Mouse (Mus musculus): Measurements from ENCODE around the gene Trim43a.
"Not testable (repeated sequence)": the region's sequence is repeated elsewhere in the genome, so short reads cannot be mapped to it uniquely, and the experiment has no call there.

Trim43a gene

GRCm38 (mm10) chr9:88580591-88580990 is at the start of gene Trim43a:
Gene Trim43a (plus strand): TSS chr9:88580891.
- H3K36me3 ChIP-seq (ENCODE audit: control insufficient read depth, insufficient read depth, low read length, poor library complexity, severe bottlenecking); DNase-seq (ENCODE audit: low read depth, low spot score); H3K27me3 ChIP-seq (ENCODE audit: control insufficient read depth, insufficient read depth, low read length, poor library complexity, severe bottlenecking): not testable (repeated sequence)

GRCm38 (mm10) chr9:88534093-88534492 is 46.6 kb upstream of the Trim43a start:
- no peak for DNase-seq (ENCODE audit: low read depth, low spot score)
- no peaks in the 10 kb centered on the region for H3K27me3 ChIP-seq (ENCODE audit: control insufficient read depth, insufficient read depth, low read length, poor library complexity, severe bottlenecking)
- H3K36me3 ChIP-seq (ENCODE audit: control insufficient read depth, insufficient read depth, low read length, poor library complexity, severe bottlenecking) = no peaks in the 10 kb centered on the region

- no peaks in the 10 kb centered on the region for H3K36me3 ChIP-seq (ENCODE audit: control insufficient read depth, insufficient read depth, low read length, poor library complexity, severe bottlenecking)
- no peaks in the 10 kb centered on the region for H3K27me3 ChIP-seq (ENCODE audit: control insufficient read depth, insufficient read depth, low read length, poor library complexity, severe bottlenecking)
- no peak for DNase-seq (ENCODE audit: low read depth, low spot score)
Observed at GRCm38 (mm10) chr9:88539546-88540224, 41.0 kb upstream of the Trim43a start.

GRCm38 (mm10) chr9:88542816-88543215 is 37.9 kb upstream of the Trim43a start:
- H3K27me3 ChIP-seq (ENCODE audit: control insufficient read depth, insufficient read depth, low read length, poor library complexity, severe bottlenecking) = no peaks in the 10 kb centered on the region
- no peaks in the 10 kb centered on the region for H3K36me3 ChIP-seq (ENCODE audit: control insufficient read depth, insufficient read depth, low read length, poor library complexity, severe bottlenecking)
- DNase-seq (ENCODE audit: low read depth, low spot score) = peak; percentile 21

- no peak for DNase-seq (ENCODE audit: low read depth, low spot score)
- no peaks in the 10 kb centered on the region for H3K36me3 ChIP-seq (ENCODE audit: control insufficient read depth, insufficient read depth, low read length, poor library complexity, severe bottlenecking)
- no peaks in the 10 kb centered on the region for H3K27me3 ChIP-seq (ENCODE audit: control insufficient read depth, insufficient read depth, low read length, poor library complexity, severe bottlenecking)
Observed at GRCm38 (mm10) chr9:88545534-88545933, 35.2 kb upstream of the Trim43a start.

GRCm38 (mm10) chr9:88546166-88546565 is 34.5 kb upstream of the Trim43a start:
- peak; percentile 85 for DNase-seq (ENCODE audit: low read depth, low spot score)
- H3K27me3 ChIP-seq (ENCODE audit: control insufficient read depth, insufficient read depth, low read length, poor library complexity, severe bottlenecking) = no peaks in the 10 kb centered on the region
- H3K36me3 ChIP-seq (ENCODE audit: control insufficient read depth, insufficient read depth, low read length, poor library complexity, severe bottlenecking) = no peaks in the 10 kb centered on the region

- H3K27me3 ChIP-seq (ENCODE audit: control insufficient read depth, insufficient read depth, low read length, poor library complexity, severe bottlenecking) = no peaks in the 10 kb centered on the region
- DNase-seq (ENCODE audit: low read depth, low spot score) = no peak
- H3K36me3 ChIP-seq (ENCODE audit: control insufficient read depth, insufficient read depth, low read length, poor library complexity, severe bottlenecking) = no peaks in the 10 kb centered on the region
Observed at GRCm38 (mm10) chr9:88546657-88547056, 34.0 kb upstream of the Trim43a start.

- no peaks in the 10 kb centered on the region for H3K36me3 ChIP-seq (ENCODE audit: control insufficient read depth, insufficient read depth, low read length, poor library complexity, severe bottlenecking)
- no peaks in the 10 kb centered on the region for H3K27me3 ChIP-seq (ENCODE audit: control insufficient read depth, insufficient read depth, low read length, poor library complexity, severe bottlenecking)
- DNase-seq (ENCODE audit: low read depth, low spot score) = peak; percentile 74
Observed at GRCm38 (mm10) chr9:88547270-88547669, 33.4 kb upstream of the Trim43a start.

GRCm38 (mm10) chr9:88547851-88548613 is 32.7 kb upstream of the Trim43a start, which contains the start of gene Zfp949:
Gene Zfp949 (plus strand): TSS chr9:88548020.
- DNase-seq (ENCODE audit: low read depth, low spot score) = peak; percentile 88
- H3K36me3 ChIP-seq (ENCODE audit: control insufficient read depth, insufficient read depth, low read length, poor library complexity, severe bottlenecking) = no peaks in the 10 kb centered on the region
- no peaks in the 10 kb centered on the region for H3K27me3 ChIP-seq (ENCODE audit: control insufficient read depth, insufficient read depth, low read length, poor library complexity, severe bottlenecking)

- H3K36me3 ChIP-seq (ENCODE audit: control insufficient read depth, insufficient read depth, low read length, poor library complexity, severe bottlenecking) = no peaks in the 10 kb centered on the region
- no peaks in the 10 kb centered on the region for H3K27me3 ChIP-seq (ENCODE audit: control insufficient read depth, insufficient read depth, low read length, poor library complexity, severe bottlenecking)
- DNase-seq (ENCODE audit: low read depth, low spot score) = no peak
Observed at GRCm38 (mm10) chr9:88548614-88548945, 32.1 kb upstream of the Trim43a start.

- DNase-seq (ENCODE audit: low read depth, low spot score) = no peak
- Histone ChIP-seq H3K36me3 (ENCODE audit: control insufficient read depth, insufficient read depth, low read length, poor library complexity, severe bottlenecking) (no peaks in the 10 kb centered on the region; the same call in 1 of the 2 replicates), H3K27me3 (ENCODE audit: control insufficient read depth, insufficient read depth, low read length, poor library complexity, severe bottlenecking) (no peaks in the 10 kb centered on the region)
Observed at GRCm38 (mm10) chr9:88553071-88553470, 27.6 kb upstream of the Trim43a start.

- Histone ChIP-seq H3K36me3 (ENCODE audit: control insufficient read depth, insufficient read depth, low read length, poor library complexity, severe bottlenecking) (no peaks in the 10 kb centered on the region; the same call in 1 of the 2 replicates), H3K27me3 (ENCODE audit: control insufficient read depth, insufficient read depth, low read length, poor library complexity, severe bottlenecking) (no peaks in the 10 kb centered on the region)
- no peak for DNase-seq (ENCODE audit: low read depth, low spot score)
Observed at GRCm38 (mm10) chr9:88558146-88558545, 22.5 kb upstream of the Trim43a start.

GRCm38 (mm10) chr9:88561476-88561875 is 19.2 kb upstream of the Trim43a start:
- H3K36me3 ChIP-seq (ENCODE audit: control insufficient read depth, insufficient read depth, low read length, poor library complexity, severe bottlenecking); DNase-seq (ENCODE audit: low read depth, low spot score); H3K27me3 ChIP-seq (ENCODE audit: control insufficient read depth, insufficient read depth, low read length, poor library complexity, severe bottlenecking): not testable (repeated sequence)

GRCm38 (mm10) chr9:88570471-88570870 is 10.2 kb upstream of the Trim43a start:
- H3K36me3 ChIP-seq (ENCODE audit: control insufficient read depth, insufficient read depth, low read length, poor library complexity, severe bottlenecking) = peaks cover 12% of the 10 kb centered on the region
- not testable (repeated sequence) for DNase-seq (ENCODE audit: low read depth, low spot score); H3K27me3 ChIP-seq (ENCODE audit: control insufficient read depth, insufficient read depth, low read length, poor library complexity, severe bottlenecking)

- DNase-seq (ENCODE audit: low read depth, low spot score); H3K27me3 ChIP-seq (ENCODE audit: control insufficient read depth, insufficient read depth, low read length, poor library complexity, severe bottlenecking); H3K36me3 ChIP-seq (ENCODE audit: control insufficient read depth, insufficient read depth, low read length, poor library complexity, severe bottlenecking): not testable (repeated sequence)
Observed at GRCm38 (mm10) chr9:88593708-88594107, 13.0 kb downstream of the Trim43a start.

Measured in splenic B cell, adult 2 months (primary cell).